Mouse (Mus musculus): ENCODE results near the gene Mark4.

The Mark4 gene

DNA sequence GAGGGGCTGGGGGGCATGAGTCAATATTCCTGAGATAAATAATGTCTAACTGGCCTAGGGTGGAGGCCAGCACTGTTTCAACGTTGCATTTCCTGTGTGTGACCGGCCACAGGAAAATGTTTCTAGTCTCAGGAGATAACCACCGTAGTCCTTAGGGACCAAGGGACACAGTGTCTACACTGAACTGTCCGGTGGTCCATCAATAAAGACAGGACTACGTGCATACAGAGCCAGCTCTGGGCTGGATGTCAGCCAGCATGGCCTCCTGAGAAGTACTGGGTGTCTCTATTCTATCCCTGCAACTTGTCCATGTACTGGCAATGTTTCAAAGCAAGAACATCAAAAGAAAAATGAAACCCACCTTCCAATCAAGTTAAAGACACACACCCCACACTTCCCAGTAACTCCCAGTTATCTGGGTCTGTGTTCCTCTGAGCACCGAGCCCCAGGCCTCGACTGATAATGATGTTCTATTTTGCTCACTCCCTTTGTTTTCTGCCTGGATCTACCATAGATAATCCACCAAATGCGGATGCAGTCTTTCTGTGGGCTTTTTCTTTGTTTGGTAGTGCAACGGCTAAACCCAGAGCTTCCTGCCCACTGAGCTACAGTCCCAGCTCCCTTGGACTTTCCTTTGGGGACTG lies 17.1 kb downstream of the Mark4 start:
- no peak for DNase-seq (ENCODE audit: extremely low read depth, insufficient read length, low spot score)

DNA sequence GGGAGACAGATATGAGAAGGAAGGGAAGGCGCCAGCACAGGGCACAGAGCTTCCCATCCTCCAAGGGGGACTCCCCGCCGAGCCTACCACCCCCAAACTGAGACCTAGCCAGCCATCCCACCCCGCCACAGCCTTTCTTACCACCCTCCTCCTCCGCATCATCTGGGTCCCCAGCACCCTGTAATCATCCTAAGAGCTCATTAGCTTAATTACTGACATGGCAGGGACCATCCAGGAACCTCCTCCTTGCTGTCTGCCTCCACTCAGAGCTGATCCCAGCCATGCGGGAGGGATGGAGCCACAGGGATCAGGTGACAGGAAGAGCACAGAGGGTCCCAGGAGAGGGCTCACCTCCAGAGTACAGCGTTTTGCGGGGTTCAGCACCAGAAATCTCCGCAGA lies 21.6 kb downstream of the Mark4 start:
- no peak for DNase-seq (ENCODE audit: extremely low read depth, insufficient read length, low spot score)

DNA sequence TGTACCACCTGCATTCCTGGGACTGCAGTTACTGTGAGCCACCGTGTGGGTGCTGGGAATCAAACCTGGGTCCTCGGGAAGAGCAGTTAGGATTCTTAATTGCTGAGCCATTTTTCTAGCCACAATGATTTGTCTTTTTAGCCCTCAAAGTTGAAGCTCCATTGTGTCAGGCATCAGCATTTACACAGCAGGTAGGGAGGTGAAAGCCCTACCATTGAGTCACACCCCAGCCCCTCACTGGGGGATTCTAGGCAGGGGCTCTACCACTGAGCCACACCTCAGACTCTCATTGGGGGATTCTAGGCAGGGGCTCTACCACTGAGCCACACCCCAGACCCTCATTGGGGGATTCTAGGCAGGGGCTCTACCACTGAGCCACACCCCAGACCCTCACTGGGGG lies 22.3 kb downstream of the Mark4 start:
- no peak for DNase-seq (ENCODE audit: extremely low read depth, insufficient read length, low spot score)

DNA sequence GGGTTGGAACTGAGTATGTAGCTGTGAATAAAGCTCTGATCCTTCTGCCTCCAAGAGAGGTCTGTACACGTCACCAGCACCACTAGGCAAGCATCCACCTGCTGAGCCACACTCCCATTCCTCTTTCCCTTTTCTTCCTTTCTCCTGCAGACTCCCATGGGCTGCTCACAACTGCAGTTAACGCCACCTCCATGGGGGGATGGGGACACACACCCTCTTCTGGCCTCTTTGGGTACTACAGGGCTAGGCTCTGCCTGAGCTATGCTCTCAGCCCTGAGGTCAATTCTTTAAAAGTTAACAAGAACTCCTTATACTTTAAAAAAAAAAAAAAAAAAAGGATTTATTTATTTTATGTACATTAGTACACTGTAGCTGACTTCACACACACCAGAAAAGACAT lies 26.1 kb downstream of the Mark4 start:
- DNase-seq (ENCODE audit: extremely low read depth, insufficient read length, low spot score), result no peak

DNA sequence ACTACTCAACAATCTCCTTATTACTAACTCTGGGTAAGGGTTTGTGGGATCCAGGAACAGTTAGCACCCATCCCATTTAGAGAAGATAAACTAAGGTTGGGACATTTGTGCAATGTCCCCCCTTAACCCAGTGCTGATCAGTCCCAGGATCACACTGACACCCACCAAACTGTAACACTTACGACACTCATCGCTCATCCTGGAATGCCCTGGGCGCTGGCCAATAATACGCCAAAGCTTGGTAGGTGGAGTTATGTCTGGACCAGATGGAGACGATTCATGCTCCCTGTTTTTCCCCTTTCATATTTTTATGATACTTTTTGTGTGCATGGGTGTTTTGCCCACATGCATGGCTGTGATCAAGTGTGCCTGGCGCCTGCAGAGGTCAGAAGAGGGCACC lies 28.2 kb downstream of the Mark4 start:
- no peak for DNase-seq (ENCODE audit: extremely low read depth, insufficient read length, low spot score)

DNA sequence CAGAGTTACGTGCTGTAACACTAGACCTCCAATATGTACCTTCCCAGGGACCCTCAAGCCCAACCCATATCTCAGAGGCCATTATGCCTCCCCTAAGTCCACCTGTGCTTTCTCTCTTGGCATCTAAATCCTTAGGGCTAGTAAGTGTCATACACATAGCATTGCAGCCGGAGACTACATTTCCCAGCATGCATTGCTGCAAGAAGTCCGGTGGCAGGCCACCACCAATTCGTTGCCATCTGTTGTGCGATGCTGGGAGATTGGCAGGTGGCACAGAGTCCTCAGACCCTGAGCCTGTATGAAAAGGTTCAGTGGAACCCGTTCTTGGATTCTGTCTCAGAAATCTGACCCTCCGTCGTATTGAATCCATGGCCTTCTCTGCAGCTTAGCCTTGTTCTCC lies 28.9 kb downstream of the Mark4 start:
- DNase-seq (ENCODE audit: extremely low read depth, insufficient read length, low spot score), result no peak

DNA sequence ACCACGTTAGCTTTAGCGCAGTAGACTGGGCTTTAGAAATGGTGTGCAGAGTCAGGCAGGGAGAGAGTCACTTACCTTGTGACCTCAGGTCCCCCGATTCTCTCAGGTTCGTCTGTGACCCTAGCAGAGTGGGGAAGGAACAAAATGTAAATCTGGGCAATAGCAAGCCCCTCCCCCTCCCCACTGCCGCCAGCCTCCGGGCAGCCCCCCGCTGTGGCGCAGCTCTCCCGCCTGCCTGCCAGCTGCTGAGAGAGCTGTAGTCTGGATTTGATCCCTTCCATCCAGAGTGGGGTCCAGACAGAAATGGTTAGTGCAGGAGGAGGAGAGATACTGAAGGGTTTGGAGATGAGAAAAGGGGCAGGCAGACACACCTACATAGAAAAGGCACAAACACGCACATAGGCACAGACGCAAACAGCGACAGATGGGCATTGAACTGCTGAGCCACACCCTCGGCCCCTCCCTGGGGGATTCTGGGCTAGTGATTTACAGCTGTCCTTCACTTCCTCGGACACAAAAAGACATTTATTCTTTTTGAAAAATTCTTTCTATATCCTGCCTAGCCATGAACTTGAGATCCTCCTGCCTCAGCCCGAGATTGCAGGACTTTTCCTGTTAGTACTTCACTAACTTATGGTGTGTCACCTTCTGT lies 30.5 kb downstream of the Mark4 start:
- no peak for DNase-seq (ENCODE audit: extremely low read depth, insufficient read length, low spot score)

DNA sequence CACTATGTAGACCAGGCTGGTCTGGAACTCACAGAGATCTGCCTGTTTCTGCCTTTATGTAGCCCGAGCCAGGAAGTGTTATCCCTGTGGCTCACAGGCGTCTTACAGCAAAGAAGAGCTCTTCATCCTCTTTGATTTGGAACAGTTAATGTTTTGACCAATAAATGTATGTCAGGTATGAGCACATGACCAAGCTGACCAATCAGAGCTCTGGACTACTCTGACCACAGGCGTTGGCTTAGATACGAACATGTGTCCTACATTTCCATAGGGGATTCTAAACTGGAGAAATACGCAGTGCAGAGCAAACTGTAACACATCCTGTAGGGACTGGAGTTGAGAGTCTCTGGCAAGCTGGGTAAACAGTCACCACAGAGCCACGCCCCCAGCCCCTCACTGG lies 31.7 kb downstream of the Mark4 start:
- no peak for DNase-seq (ENCODE audit: extremely low read depth, insufficient read length, low spot score)

DNA sequence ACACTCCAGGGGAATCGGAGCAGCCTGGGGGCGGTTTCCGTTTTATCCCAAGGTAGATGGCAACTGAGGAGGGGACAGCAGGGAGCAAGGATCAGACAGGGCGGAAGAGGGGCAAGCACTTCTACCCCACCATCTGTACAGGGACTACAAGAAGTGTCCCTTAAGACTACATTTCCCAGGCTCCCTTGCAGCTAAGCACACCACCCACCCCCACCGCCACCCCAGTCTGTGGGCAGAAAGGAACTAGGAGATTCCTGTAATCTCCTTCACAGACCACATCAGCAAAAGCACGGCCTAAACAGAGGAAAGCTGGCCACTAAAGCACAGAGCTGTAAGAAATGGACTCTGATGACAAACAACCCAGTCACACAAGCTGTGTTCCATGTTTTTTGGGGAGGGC lies 32.3 kb downstream of the Mark4 start:
- no peak for DNase-seq (ENCODE audit: extremely low read depth, insufficient read length, low spot score)

DNA sequence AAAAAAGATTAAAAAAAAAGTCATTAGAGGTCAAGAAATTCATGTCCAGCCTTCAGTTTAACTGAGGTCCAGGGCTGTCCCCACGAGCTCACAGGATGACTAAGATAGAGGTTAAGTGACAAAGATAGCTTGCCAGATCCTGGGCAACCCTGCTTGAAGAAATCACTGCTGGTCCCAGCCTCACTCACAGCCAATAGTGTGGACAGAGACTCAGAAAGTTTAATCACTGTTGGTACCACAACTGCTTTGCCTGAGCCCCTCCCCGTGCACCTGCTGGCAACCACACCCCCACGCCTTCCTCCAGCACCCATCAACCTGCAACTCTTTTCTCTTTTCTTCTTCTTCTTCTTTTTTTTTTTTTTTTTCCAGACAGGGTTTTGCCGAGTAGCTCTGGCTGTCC lies 34.6 kb downstream of the Mark4 start:
- no peak for DNase-seq (ENCODE audit: extremely low read depth, insufficient read length, low spot score)

DNA sequence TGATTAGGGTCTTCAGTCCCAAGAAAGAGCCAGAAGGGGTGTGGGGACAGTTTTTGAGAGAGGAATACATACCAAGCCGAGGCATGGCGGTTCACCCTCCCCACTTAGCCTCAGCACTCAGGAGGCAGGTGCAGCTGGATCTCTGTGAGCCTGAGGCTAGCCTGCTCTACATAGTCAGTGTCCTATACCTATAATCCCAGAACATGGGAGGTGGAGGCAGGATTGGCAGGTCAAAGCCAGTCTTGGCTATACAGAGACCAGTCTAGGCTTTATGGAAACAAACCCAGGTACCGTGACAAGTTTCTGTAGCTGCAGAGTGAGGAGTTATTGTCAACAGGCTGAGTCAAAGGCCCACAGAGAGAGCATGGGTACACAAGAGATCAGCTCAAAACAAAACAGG lies 35.5 kb downstream of the Mark4 start:
- DNase-seq (ENCODE audit: extremely low read depth, insufficient read length, low spot score), result no peak

DNA sequence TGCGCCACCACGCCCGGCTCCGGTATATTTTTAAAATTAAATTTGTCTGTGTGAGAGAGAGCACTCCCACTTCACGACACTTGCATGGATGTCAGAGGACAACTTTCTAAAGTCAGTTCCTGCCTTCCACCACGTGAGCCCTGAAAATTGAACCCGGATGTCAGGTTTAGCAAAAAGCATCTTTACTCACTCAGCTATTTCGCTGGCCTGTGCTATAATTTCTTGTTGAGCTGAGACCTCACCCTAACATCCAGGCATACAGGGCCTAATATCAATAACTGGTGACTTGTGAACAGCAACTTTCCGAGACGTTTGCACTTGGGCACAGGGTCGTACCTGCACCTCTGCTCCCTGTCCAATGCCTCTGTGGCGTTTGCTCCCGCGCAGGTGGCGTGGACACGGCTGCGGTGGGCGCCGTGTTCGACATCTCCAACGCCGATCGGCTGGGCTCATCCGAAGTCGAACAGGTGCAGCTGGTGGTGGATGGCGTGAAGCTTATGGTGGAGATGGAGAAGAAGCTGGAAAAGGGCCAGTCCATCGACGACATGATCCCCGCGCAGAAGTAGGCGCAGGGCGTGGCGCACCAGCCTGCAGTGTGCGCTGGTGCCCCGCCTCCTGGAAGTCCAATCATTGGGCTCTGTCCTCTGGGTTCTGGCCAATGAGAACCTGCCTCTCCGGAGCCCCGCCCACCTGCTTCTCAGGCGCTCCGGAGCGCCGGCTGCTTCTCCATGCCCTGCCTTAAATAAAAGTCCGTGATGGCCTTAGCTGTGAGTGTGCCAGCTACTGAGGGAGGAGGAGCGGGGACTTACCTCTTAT lies 37.6 kb downstream of the Mark4 start:
- no peak for DNase-seq (ENCODE audit: extremely low read depth, insufficient read length, low spot score)

DNA sequence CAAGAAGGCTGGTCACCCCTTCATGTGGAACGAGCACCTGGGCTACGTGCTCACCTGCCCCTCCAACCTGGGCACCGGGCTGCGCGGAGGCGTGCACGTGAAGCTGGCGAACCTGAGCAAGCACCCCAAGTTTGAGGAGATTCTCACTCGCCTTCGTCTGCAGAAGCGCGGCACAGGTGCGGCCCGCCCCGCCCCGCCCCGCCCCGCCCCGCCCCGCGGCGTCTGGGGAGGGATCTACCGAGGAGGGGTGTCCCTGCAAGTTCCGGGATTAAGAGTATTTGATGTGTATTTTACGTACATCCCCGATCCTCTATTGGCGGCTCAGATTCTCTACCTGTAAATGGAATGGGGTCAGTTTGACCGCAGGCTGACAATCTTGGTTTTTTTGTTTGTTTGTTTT lies 38.5 kb downstream of the Mark4 start:
- DNase-seq (ENCODE audit: extremely low read depth, insufficient read length, low spot score), result no peak

DNA sequence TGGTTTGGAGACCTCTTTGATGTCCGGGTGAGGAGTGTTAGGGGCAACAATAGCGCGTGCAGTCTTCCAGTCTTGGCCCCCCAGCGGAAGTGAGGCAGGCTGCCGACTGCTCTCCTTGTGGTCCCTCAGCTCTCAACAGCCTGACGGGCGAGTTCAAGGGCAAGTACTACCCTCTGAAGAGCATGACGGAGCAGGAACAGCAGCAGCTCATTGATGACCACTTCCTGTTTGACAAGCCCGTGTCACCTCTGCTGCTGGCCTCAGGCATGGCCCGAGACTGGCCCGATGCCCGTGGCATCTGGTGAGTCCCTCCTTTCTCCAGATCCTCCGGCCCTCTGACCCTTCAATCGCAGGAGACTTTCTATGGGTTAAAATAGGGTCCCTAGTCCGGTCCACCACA lies 42.0 kb downstream of the Mark4 start:
- no peak for DNase-seq (ENCODE audit: extremely low read depth, insufficient read length, low spot score)

DNA sequence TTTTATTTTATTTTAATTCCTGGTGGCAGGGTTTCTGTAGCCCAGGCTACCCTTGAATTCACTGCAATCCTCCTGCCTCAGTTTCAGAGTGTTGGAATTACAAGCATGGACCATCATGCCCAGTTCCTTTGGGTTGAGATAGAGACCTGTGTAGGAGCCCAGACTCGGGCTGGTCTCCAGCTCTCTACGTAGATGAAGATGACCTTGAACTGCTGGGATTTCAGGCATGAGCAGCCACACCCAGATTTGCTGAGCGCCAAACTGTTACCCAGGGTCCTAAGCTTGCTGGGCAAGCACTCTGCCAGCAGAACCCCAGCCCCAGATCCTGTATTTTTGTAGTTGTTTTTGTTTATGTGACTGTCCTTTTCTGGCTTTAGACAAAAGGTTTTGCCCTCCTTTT lies 45.1 kb downstream of the Mark4 start:
- no peak for DNase-seq (ENCODE audit: extremely low read depth, insufficient read length, low spot score)

DNA sequence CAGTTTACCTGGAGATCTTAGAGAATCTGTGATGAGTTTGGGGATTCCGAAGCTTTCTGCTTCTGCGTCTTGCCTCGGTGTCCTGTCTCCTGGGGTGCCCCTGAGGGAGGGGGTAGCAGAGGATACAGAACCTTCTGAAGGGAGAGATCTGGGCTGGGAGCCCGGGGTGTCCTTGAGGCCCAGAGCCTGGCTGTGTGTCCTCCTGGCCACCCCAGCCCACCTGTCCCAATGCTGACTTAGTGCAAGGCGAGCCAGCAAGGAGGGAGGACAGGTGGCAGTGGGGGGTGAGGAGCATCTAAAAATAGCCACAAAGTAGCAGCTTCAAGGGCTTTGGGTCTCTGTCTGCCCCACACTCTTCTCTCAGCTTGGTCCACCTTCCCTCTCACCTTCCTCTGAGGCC lies 46.8 kb downstream of the Mark4 start:
- DNase-seq (ENCODE audit: extremely low read depth, insufficient read length, low spot score), result no peak

DNA sequence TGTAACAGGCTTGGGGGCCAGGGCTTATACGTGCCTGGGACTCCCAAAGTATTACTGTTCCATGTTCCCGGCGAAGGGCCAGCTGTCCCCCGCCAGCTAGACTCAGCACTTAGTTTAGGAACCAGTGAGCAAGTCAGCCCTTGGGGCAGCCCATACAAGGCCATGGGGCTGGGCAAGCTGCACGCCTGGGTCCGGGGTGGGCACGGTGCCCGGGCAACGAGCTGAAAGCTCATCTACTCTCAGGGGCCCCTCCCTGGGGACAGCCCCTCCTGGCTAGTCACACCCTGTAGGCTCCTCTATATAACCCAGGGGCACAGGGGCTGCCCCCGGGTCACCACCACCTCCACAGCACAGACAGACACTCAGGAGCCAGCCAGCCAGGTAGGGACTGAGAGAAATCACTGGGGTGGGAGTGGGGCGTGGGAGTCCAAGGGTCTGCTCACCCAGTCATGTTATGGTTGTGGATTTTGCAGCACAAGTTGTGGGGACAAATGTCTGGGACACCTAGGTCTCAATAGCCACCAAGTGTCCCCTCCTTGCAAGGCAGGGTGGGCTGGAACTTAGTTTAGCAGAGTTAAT lies 47.8 kb downstream of the Mark4 start:
- no peak for DNase-seq (ENCODE audit: extremely low read depth, insufficient read length, low spot score)

DNA sequence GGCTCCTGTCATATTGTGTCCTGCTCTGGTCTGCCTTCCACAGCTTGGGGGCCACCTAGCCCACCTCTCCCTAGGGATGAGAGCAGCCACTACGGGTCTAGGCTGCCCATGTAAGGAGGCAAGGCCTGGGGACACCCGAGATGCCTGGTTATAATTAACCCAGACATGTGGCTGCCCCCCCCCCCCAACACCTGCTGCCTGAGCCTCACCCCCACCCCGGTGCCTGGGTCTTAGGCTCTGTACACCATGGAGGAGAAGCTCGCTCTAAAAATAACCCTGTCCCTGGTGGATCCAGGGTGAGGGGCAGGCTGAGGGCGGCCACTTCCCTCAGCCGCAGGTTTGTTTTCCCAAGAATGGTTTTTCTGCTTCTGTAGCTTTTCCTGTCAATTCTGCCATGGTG lies 48.9 kb downstream of the Mark4 start:
- no peak for DNase-seq (ENCODE audit: extremely low read depth, insufficient read length, low spot score)

DNA sequence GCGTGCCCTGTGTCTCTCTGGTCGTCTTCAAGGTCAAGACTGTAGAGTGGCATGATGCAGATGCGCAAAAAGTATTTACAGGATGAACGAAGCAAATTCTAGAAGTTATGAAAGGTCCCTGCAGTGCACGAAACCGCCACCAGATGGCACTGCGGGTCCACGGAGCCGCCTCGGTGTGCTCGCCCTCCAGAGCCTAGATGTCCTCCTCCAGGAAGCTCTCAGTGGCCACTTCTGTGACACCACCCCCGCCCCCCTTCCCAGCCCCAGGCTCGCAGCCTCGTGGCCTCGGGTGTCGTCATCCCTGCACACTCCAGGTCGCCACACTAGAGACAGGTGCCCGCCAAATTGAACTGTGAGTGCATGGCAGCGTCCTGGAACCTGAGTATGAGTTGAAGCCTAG lies 53.2 kb downstream of the Mark4 start:
- peak; percentile 84 for DNase-seq (ENCODE audit: extremely low read depth, insufficient read length, low spot score)

DNA sequence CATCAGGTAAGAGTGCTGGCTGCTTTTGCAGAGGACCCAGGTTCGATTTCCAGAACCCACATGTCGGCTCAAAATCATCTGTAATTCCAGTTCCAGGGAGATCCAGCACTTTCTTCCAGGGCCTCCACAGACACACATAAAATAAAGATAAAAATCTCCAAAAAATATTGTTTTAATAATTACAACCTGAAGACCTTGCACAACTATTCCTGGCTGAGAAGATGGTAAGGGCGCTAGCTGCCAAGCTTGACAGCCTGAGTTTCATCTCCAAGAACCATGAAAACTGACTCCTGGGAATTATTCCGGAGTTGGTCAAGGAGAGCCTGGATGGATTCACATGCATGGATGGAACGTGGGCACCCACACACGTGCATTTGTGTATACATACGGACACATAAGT lies 54.1 kb downstream of the Mark4 start, which contains the start of gene Ckm:
Gene Ckm, plus strand, starts transcription at position 301 of the 400 bp plus-strand sequence.
- DNase-seq (ENCODE audit: extremely low read depth, insufficient read length, low spot score), result no peak

DNA sequence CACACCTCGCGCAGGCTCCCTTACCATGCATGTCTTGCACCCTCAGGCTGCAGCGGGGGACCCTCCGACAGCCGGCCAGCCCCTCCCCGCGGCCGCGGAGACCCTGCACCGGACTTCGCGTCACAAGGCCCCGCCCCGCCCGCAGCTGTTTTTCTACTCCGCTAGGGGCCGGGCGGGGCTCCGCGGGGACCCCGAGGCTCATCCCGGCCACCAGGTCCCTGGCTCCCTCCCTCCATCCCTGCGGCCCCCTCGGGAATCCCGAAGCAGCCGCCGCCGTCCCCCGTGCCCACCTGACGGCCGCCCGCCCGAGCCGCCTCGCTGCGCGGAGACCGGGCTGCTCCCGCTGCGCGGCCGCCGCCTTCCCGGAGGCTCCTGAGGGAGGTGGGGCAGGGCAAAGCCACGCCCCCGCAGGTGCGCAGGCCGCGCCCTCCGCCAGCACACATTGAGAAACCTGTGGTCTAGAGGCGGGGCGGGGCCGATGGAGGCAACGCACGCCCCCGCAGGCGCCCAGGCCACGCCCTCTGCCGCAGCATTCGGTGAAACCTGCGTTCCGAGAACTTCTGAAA lies 54.8 kb downstream of the Mark4 start, which contains the start of gene Klc3:
Gene Klc3, minus strand, starts transcription at position 374 of the 566 bp plus-strand sequence.
- DNase-seq (ENCODE audit: extremely low read depth, insufficient read length, low spot score), result no peak

Data from 3134 (cell line).